Mouse (Mus musculus): Measurements from ENCODE around the gene Pde5a.

The Pde5a gene

DNA sequence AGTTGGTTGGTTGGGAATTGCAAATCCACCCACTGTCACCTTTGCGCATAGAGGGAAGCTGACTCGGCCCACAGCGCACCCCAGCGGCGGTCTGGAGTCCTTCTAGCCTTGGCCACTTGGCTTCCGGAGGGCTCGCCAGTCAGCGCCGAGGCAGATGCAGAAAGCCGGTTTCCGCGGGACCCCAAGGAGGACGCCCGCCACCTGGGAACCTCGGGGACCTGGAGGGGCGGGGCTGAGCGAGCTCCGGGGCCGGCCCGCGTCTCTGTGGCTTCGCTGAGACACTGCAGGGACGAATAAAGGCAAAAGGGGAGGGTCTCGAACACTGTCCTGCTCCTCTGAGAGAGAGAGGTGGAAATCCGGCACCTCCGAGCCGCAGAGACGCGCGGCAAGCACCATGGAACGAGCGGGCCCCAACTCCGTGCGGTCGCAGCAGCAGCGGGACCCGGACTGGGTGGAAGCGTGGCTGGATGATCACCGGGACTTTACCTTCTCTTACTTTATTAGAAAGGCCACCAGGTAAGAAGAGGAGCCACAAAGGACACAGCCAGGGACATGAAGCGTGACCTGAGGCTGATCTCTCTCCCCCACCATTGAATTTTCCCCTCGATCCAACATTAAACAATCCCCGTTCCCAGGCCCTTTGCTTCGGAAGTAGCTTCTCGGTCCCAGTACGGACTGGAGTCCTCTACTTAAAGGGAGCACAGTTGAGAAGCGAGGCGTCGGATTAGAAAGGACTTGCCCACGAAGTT is at the start of gene Pde5a:
Gene Pde5a (plus strand): TSS at position 96 of the 749 bp plus-strand sequence.
- DNase-seq, result peak; percentile 80

DNA sequence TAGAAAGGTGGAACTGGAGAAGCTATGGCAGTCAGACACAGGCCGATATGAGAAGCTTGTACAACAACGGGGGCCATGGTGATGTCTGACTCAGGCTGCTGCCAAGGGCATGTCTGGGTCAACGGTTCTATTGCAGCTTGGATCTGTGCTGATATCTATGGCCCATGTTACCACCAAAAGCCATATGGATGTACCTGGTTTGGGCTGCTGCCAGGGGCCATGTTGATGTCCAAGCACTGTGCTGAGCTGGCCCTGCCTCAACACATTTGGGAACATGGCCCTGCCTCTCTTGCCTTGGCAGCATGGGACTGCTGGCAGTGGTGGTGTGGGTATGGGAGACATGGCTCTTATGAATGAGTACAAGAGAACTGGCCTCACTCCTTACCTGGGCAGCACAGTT is 47.9 kb upstream of the Pde5a start:
- DNase-seq, result no peak

DNA sequence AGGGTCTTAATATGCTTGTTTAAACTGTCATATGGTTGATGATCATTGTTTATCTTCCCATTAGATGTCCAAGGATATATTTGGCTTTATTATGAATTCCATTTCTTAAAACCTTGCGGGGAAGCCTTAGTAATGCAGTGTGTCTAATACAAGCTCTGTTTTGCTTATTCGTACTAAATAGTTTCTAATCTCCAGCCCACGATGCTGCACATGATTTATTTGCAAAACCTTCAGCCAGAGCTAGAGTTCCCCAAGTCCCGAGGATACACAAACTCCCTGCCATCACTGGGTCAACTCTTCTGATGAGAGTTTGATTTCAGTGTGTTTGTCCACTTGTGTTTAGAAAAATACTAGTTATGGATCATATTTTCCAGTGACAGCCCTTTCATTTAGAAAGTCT is 46.4 kb upstream of the Pde5a start:
- no peak for DNase-seq

DNA sequence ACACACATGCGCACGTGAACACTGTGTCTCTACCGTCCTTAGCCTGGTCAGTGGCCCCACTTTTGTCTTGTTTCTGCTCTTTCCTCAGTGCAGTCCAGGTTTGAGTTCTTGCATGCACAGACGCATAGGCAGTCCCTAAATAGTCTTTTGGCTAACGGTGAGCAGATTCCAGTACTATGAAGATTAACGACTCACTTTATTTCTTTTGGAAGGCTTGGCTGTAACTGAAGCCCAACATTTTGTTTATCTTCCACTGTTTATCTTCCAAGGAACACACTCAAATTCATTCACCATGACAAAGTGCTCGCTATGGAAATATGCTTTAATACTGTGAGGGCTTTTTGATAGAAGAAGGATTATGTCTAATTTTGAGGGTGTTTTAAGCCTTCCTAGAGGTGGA is 43.9 kb upstream of the Pde5a start:
- DNase-seq, result no peak

DNA sequence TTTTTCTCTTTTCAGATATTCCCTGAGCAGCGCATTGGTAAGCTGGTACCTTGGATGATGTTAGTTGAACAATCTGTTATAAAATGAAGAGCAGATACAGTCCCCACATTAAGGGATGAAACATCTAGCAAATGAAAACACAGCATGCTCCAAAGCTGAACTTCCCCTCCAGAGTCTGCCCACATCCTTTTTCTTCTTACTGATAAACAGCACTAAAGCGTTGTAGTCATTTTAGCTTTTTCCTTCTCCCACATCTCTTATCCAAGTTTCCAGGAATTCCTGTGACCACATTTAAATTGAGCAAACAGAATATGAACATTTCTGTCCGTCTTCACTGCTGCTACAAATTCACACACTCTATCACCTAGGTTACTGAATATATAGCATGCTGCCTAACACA is 35.7 kb upstream of the Pde5a start:
- no peak for DNase-seq

GRCm38 (mm10) chr3:122695870-122696269 is 32.9 kb upstream of the Pde5a start:
- DNase-seq, result no peak

GRCm38 (mm10) chr3:122696672-122697071 is 32.1 kb upstream of the Pde5a start:
- DNase-seq, result no peak

DNA sequence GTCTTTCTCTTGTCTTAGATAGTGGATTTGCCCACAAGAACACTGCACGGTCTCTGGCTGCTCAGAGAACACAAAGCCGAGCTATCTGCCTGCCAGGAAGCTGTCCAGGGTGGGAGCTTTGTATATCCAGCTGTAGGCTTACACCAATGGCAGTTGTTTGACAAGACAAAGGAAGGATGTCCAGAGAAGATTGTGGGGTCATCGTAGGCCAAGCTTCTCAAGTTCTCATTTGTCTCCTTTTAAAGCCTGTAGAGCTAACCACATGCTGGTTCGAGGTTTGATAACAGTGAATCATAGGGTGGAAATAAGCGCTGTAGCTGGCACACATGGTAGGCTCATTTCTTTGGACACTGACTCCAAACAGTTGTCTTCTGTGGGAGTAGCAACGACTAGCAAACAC is 24.5 kb upstream of the Pde5a start:
- DNase-seq, result no peak

- DNase-seq, result no peak
These were observed 23.5 kb upstream of the Pde5a start for GRCm38 (mm10) chr3:122705246-122705645.

DNA sequence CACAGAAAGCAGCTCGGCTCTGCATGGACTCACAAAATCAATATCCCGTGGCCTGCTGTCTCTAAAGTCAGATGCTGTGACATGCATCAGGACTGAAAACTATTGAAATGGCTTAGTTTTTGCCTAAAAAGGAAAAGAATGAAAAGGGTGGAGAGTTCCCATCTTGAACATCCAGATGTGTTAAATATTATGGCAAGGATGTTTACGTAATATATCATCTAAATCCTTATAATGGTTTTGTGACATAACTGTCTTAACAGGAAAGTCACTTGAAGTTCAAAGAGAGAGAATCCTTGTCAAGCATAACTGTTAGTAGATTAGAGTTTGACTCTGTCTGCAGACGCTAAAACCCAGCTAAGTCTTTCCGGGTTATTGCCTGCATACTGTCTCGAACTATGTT is 20.3 kb upstream of the Pde5a start:
- no peak for DNase-seq

DNA sequence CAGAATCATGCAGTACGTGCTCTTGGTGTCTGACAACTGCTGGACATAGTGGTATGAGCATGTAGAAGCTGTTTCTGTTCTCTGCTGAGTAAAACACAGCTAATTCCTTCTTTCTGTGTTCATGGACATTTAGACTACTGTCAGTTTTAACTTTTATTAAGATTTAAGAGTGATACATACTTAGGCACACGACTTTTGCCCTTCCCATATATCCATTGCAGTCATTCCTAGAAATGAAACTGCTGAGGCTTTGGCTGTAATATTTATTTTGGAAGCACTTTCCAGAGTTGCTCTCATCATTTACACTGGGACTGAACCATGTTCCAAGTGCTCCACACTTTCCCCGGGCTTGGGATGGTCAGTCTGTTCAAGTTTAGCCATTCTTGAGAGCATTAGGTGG is 18.6 kb upstream of the Pde5a start:
- DNase-seq, result no peak

GRCm38 (mm10) chr3:122718631-122719030 is 10.1 kb upstream of the Pde5a start:
- no peak for DNase-seq

- DNase-seq, result no peak
These were observed 7.2 kb upstream of the Pde5a start for GRCm38 (mm10) chr3:122721522-122721921.

- DNase-seq, result peak; percentile 46
These were observed 833 bp downstream of the Pde5a start for GRCm38 (mm10) chr3:122729601-122729959.

DNA sequence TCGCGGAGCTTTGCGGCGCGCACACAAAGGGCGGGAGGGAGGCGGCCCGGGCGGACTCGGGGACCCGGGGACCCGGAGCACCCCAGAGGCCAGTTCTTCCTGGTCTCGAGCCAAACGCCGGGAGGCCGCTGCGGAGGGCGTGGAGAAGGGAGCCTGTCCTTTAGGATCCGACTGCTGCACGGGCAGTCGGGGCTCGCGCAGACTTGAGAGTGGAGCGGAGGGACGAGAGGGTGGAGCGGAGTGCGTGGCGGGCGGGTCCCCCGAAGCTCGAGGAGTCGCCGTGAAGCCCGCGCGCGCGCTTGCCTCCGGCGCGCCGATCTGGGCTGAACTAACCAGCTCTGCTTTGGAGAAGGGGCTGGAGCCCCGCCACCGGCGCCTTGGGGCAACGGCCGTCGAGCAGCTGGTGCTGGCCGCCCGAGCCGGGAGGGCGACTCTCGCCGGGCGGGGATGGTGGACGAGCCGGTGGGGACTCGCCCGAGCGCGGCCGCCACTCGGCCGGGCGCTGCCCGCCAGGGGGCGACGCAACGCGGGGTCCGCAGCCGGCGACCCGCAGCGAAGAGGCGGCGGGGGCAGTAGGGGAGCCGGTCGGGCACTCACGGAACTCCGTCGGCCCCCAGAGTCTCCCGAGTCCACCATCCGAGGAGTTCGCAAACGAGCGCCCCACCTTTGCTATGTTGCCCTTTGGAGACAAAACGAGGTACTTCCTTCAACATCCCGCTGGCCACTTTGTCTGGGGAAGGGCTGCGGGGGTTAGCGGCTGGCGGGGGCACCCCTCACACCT is 1.4 kb downstream of the Pde5a start:
- peak; percentile 70 for DNase-seq

GRCm38 (mm10) chr3:122730741-122731235 is 2.0 kb downstream of the Pde5a start:
- DNase-seq, result no peak

DNA sequence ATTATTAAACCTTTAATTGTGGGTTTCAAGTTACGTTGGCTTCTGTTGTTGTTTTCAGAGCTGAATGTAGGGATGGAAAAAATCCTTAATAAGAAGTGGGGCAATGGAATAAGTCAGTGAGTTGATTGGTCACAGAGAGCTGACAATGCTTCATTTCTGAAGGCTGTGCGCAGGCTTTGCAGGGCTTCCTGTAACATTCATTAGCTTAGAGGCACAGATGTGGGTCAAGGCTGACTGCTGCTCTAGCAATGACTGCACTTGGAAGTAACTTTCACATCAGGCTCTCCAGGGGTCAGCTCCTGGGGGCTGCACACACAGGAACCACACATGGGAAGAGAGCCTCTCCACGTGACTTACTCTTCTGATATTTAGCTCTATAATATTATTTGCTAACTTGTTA is 5.1 kb downstream of the Pde5a start:
- DNase-seq, result no peak

- no peak for DNase-seq
These were observed 5.6 kb downstream of the Pde5a start for GRCm38 (mm10) chr3:122734329-122734728.

GRCm38 (mm10) chr3:122739460-122739859 is 10.7 kb downstream of the Pde5a start:
- no peak for DNase-seq

DNA sequence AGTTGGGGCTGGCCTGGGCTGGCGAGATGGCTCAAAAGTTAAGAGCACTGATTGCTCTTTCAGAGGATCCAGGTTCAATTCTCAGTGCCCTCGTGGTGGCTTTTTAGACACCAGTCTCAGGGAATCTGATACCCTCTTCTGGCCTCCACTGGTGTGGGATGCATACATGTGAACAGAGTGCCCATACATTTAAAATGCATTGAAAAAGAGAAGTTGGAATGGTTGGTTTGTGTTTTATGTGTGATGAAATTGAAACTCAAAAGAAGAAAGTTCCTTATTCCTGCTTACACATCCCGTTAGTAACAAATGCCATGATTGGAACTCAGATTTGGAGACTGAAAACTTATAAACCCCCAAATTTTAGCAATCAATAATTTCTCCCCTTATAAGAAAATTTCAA is 15.5 kb downstream of the Pde5a start:
- no peak for DNase-seq

- DNase-seq, result no peak
These were observed 19.4 kb downstream of the Pde5a start for GRCm38 (mm10) chr3:122747921-122748700.

DNA sequence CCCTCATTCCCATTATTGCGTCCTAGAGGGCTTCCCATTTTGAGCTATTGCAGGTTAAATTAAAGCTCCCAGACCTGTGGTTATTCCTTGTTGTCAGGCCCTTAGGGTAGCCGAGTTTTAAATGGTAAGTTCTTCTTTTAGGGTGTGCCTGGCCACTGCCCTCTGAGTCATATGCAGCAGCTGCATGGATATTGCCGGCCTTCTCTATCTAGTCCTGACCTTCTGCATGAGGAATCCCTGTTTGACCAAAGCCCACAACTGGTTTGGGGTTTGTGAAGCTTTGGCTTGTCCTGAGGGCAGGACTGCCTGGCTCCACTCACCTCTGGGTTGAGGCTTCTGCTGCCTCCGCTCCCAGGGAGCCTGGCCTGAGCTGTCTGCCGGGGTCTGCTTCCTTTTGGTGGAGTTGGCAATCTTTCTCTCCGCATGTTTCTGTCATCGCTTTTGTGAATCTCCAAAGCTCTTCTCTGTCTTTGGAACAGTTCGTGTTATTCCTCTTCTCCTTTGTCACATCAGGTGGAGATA is 34.6 kb downstream of the Pde5a start:
- no peak for DNase-seq

DNA sequence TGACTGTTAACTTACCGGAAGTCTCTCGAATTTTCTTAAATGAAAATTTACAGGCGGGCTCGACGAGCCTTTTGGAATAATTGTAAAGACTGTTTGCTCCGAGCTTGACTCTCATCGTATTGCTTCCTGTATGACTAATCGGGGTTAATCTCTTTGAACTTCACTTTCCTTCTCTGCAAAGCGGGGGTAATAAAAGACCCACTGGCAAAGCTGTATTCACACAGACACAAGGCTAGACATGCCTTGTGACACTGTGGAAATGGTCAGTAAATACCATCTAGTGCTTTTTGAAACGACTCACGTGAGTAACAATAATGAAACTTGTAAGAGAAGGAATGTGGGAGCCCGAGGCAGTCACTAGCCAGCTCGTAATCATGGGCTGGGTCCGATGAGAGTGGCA is 35.0 kb downstream of the Pde5a start:
- no peak for DNase-seq

Data from right cerebral cortex, postnatal 4 days (tissue).